Mouse (Mus musculus): ENCODE data around the gene Smyd5.

The Smyd5 gene

GRCm38 (mm10) chr6:85431842-85432431, at the start of gene Smyd5:
TSS of gene Smyd5 (plus strand) at chr6:85431989.
- DNase-seq (ENCODE audit: extremely low spot score, low spot score): peak; percentile 91

- no peak for DNase-seq (ENCODE audit: extremely low spot score, low spot score)
These were observed 49.0 kb upstream of the Smyd5 start for GRCm38 (mm10) chr6:85382791-85383190.

- no peak for DNase-seq (ENCODE audit: extremely low spot score, low spot score)
These were observed 43.2 kb upstream of the Smyd5 start for GRCm38 (mm10) chr6:85388608-85389007.

- peak; percentile 62 for DNase-seq (ENCODE audit: extremely low spot score, low spot score)
These were observed 40.0 kb upstream of the Smyd5 start for GRCm38 (mm10) chr6:85391803-85392202.

- no peak for DNase-seq (ENCODE audit: extremely low spot score, low spot score)
These were observed 36.4 kb upstream of the Smyd5 start for GRCm38 (mm10) chr6:85395360-85395759.

GRCm38 (mm10) chr6:85397165-85397564, 34.6 kb upstream of the Smyd5 start:
- DNase-seq (ENCODE audit: extremely low spot score, low spot score): no peak

GRCm38 (mm10) chr6:85399715-85400114, 32.1 kb upstream of the Smyd5 start:
- DNase-seq (ENCODE audit: extremely low spot score, low spot score): no peak

GRCm38 (mm10) chr6:85402613-85403012, 29.2 kb upstream of the Smyd5 start:
- DNase-seq (ENCODE audit: extremely low spot score, low spot score): no peak

- DNase-seq (ENCODE audit: extremely low spot score, low spot score): no peak
These were observed 28.8 kb upstream of the Smyd5 start for GRCm38 (mm10) chr6:85403039-85403438.

- peak; percentile 45 for DNase-seq (ENCODE audit: extremely low spot score, low spot score)
These were observed 22.8 kb upstream of the Smyd5 start for GRCm38 (mm10) chr6:85409003-85409402.

GRCm38 (mm10) chr6:85410771-85411273, 21.0 kb upstream of the Smyd5 start:
- DNase-seq (ENCODE audit: extremely low spot score, low spot score): peak; percentile 75

- no peak for DNase-seq (ENCODE audit: extremely low spot score, low spot score)
These were observed 16.0 kb upstream of the Smyd5 start for GRCm38 (mm10) chr6:85415829-85416228.

GRCm38 (mm10) chr6:85419150-85419549, 12.6 kb upstream of the Smyd5 start:
- DNase-seq (ENCODE audit: extremely low spot score, low spot score): no peak

- DNase-seq (ENCODE audit: extremely low spot score, low spot score): no peak
These were observed 7.9 kb upstream of the Smyd5 start, which contains the start of gene Noto for GRCm38 (mm10) chr6:85423836-85424379. TSS of gene Noto (plus strand) at chr6:85423886.

GRCm38 (mm10) chr6:85431274-85431841, 431 bp upstream of the Smyd5 start:
- no peak for DNase-seq (ENCODE audit: extremely low spot score, low spot score)

GRCm38 (mm10) chr6:85433865-85434264, 2.1 kb downstream of the Smyd5 start:
- DNase-seq (ENCODE audit: extremely low spot score, low spot score): no peak

GRCm38 (mm10) chr6:85436204-85436603, 4.4 kb downstream of the Smyd5 start:
- no peak for DNase-seq (ENCODE audit: extremely low spot score, low spot score)

- no peak for DNase-seq (ENCODE audit: extremely low spot score, low spot score)
These were observed 4.8 kb downstream of the Smyd5 start for GRCm38 (mm10) chr6:85436631-85437030.

- DNase-seq (ENCODE audit: extremely low spot score, low spot score): no peak
These were observed 9.4 kb downstream of the Smyd5 start for GRCm38 (mm10) chr6:85441142-85441541.

GRCm38 (mm10) chr6:85443488-85444233, 11.9 kb downstream of the Smyd5 start:
- DNase-seq (ENCODE audit: extremely low spot score, low spot score): no peak

- no peak for DNase-seq (ENCODE audit: extremely low spot score, low spot score)
These were observed 12.6 kb downstream of the Smyd5 start for GRCm38 (mm10) chr6:85444266-85444965.

Measured in neural tube, embryonic 10.5 days (tissue).